Mouse (Mus musculus): ENCODE measurements around the gene Clcnkb.

Gene Clcnkb

GRCm38 (mm10) chr4:141415924-141416323 lies at the start of gene Clcnkb:
Gene Clcnkb (minus strand): TSS chr4:141416014.
- no peak for DNase-seq (ENCODE audit: extremely low spot score, low spot score)

- DNase-seq (ENCODE audit: extremely low spot score, low spot score): no peak
Observed at GRCm38 (mm10) chr4:141464722-141465121, 48.9 kb upstream of the Clcnkb start.

- DNase-seq (ENCODE audit: extremely low spot score, low spot score): no peak
Observed at GRCm38 (mm10) chr4:141463472-141463871, 47.7 kb upstream of the Clcnkb start.

- DNase-seq (ENCODE audit: extremely low spot score, low spot score): no peak
Observed at GRCm38 (mm10) chr4:141461576-141461975, 45.8 kb upstream of the Clcnkb start.

DNA sequence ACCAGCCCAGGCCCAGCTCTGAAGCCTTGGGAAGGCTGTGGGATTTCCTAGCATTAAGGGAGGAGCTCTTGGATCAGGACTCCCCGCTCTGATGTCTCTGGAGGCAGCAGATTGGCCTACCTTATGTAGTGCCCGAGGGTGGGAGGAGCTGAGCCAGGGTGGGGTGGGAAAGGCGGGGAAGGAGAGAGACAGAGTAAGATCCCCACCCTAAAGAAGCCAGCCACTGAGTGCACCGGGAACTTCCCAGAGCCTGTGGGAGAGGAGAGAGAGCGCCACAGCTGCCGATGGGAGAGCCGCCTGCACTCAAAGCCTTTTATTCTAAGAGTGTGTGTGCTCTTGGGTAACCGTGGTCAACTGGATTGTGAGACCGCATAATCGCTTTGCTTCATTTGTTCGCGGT lies 45.3 kb upstream of the Clcnkb start:
- DNase-seq (ENCODE audit: extremely low spot score, low spot score): no peak

DNA sequence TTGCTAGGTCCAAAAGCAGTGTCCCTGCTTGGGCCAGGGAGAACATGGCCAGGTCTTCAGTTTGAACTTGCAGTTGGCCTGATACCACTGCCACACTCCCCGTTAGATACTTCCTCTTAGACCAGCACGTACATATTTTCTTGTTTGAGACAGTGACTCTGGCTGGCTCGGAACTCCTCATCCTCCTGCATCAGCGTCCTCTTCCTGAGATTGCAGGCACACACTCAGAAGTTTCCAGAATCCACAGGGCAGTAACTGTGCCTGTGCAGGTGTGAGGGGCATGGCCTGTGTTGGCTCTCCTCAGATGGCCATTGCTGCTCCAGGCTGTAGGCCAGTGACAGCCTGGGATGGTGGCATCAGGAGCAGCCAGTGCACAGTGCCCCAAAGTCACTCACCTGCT lies 44.7 kb upstream of the Clcnkb start:
- no peak for DNase-seq (ENCODE audit: extremely low spot score, low spot score)

DNA sequence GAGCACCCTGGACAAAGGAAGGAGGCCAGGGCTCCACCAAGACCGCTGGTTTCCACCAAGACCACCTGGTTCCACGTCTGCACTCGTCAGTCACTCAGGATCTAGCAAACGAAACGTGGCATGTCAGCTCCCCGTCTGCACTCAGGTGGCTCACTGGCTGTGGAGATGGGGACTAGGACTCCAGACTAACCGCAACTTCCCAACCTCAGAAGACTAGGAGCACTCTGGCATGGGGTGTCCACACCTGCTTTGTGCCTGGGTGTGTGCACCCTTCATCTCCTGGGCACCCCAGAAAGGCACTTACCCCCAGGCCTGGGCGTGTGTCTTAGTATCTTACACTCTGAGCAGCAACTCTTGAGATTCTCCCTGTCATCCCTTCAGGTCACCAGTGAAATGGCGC lies 44.0 kb upstream of the Clcnkb start:
- no peak for DNase-seq (ENCODE audit: extremely low spot score, low spot score)

DNA sequence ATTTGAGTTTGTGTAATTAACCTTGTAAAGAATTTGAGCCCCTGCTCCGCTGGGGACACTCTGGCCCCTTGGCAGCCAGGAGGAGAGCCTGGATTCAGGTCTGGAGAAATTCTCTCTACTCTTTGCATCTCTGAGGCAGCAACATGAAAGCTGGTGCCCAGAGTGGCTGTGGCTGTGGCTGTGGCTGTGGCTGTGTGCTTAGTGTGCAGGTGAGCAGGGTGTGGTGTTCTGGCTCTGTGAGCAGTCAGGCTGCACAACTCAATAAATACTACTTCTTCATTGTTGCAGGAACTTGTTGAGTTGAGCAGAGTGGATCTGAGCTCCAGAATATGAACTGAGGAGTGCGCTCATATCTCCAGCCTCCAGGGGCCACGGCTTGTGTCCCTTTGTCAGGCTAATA lies 43.1 kb upstream of the Clcnkb start:
- no peak for DNase-seq (ENCODE audit: extremely low spot score, low spot score)

GRCm38 (mm10) chr4:141458236-141458635 lies 42.4 kb upstream of the Clcnkb start:
- DNase-seq (ENCODE audit: extremely low spot score, low spot score): no peak

DNA sequence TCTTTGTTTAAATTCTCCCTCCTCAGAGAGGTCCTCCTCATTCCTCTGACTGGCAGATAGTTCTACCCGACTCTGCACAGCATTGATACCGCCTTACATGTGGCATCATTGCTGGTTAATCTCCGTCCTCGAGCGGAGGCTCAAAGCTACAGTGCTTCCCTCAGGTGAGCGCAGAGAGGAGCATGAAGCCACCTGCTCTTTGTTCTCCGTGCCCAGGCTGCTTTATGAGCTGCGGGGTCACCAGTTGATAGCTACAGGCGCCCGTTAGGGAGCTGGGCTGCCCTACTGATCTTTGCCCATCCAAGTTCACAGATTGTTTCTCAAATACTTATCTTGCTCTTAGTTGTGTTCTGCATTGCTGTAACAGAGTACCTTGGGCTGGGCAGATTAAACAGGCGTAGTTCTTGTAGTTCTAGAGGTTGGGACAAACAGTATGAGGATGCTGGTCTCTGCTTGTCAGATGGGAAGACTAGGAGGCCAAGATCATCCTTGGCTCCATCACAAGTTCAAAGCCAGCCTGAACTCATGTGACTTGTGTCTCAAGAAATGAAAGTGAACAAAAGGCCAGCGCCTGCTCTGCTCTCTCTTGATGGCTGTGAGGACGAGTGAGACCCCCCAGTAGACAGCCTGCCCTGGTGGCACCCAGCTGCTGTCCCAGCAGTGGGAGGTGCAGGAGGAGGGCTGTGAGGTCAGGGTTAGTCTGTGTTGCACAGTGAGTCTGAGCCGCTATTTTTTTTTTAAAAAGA lies 40.6 kb upstream of the Clcnkb start:
- DNase-seq (ENCODE audit: extremely low spot score, low spot score): no peak

GRCm38 (mm10) chr4:141455526-141455925 lies 39.7 kb upstream of the Clcnkb start:
- no peak for DNase-seq (ENCODE audit: extremely low spot score, low spot score)

DNA sequence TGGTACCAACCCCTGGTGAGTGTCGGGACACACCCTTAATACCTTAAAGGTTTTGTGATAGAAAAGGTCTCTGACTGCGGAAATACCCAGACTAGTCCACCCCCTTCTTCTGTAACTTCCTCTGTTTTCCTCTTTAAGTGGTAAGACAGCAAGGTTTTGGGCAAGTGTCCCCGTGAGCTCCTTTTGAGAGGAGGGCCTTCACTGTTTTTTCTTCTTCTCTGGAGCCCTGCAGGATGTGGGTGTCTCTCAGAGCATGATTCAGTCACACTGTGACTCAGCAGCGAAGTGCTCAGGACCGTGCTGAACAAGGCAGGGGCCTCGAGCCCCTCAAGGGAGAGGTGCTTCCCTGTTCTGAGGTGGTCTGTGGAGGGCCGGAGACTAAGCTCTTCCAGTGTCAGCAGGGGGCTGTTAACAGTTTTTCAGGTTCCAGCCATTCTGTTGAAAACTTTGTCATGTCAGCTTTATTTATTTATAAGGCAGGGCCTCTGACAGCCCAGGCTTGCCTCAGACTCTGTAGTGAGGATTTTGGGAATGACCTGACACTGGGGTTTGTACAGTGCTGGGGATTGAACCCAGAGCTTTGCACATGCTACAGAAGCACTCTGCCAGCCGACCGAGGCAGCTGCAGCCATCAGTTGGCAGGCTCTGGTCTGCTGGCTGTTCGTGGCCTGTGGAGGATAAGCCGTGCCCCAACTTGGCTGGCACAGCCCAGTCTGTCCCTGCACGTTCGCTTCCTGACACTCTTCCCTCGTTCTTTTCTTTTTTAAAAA lies 39.0 kb upstream of the Clcnkb start:
- DNase-seq (ENCODE audit: extremely low spot score, low spot score): no peak

DNA sequence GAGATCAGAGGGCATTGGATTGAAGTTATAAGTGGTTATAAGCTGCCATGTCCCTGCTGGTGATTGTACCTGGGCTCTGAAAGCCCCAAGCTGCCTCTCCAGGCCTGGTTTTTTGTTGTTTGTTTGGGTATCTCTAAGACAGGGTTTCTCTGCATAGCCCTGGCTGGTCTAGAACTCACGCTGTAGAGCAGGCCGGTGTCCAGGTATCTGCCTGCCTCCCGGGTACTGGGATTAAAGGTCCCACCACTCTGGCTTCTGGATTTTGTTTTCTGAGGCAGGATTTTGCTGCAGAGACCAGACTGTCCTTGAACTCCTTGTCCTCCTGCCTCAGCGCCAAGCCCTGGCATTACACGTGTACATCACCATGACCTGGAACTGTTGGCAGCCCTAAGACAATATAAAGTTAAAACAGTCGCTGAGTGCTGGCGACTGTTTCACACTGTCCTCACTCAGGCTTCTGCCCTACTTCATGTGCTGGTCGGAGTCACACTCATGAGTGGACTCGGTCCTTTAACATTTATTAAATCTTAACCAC lies 36.2 kb upstream of the Clcnkb start:
- DNase-seq (ENCODE audit: extremely low spot score, low spot score): no peak

DNA sequence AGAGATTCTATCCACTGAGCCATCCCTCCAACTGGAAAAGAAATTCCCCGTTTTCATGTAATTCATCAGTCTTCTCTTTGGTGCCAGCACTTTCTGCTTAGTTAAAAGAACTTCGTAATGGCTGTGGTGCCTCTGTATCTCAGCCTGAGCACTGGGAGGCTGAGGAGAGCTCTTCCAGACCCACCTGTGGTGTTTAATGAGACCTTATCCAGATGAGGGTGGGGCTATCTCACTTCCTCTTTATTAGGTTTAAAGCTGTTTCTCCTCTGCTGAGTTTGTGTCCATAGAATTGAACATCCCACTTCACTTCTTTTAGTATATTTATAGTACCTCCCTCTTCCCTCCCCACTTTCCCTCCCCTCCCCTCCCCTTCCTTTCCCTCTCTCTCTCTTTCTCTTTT lies 35.4 kb upstream of the Clcnkb start:
- DNase-seq (ENCODE audit: extremely low spot score, low spot score): no peak

GRCm38 (mm10) chr4:141446211-141446610 lies 30.4 kb upstream of the Clcnkb start:
- no peak for DNase-seq (ENCODE audit: extremely low spot score, low spot score)

DNA sequence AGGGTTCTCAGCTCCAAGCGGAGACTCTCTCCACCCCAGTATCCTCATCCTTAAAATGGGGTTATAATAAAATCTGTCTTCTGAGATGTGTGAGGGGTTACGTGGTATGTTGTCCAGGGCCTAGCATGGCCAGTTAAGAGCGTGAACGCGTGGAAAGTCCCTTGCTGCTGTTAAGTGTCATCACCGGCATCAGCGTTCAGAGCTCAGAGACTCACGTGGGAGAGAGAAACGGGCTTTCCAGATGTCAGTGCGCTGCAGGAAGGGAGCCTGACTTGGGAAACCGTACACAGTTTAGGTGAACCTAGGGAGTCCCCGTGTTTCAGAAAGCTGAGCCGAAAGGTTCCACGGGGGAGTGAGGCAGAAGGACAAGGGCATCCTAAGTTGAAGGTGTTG lies 29.5 kb upstream of the Clcnkb start:
- DNase-seq (ENCODE audit: extremely low spot score, low spot score): no peak

- DNase-seq (ENCODE audit: extremely low spot score, low spot score): peak; percentile 92
Observed at GRCm38 (mm10) chr4:141444451-141445327, 28.9 kb upstream of the Clcnkb start, which contains the start of gene Zbtb17. Gene Zbtb17 (plus strand): TSS chr4:141444654.

GRCm38 (mm10) chr4:141443641-141444429 lies 28.0 kb upstream of the Clcnkb start:
- no peak for DNase-seq (ENCODE audit: extremely low spot score, low spot score)

DNA sequence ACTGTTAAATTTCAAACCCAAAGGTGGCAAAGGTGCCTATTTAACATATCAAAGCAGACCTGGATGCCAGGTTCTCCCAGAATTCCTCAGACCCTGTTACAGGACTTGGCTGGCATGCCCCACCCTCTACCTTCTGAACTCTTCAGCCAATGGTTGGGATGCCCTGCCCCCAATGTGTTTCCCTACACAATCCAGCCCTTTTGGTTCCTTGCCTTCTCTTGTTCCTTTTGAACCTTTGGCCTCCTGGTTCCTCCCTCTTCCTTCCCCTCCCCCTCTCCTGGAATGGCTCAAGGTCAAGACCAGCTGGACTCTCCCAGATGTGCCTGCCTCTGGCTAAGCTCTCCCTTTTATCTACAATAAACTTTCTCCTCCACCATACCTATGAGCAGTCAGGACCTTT lies 25.1 kb upstream of the Clcnkb start:
- no peak for DNase-seq (ENCODE audit: extremely low spot score, low spot score)

- DNase-seq (ENCODE audit: extremely low spot score, low spot score): no peak
Observed at GRCm38 (mm10) chr4:141439083-141439803, 23.4 kb upstream of the Clcnkb start.

Data from neural tube, embryonic 10.5 days (tissue).